ENCODE assay signal across 10 mouse cellular contexts in the genomic region with DNA sequence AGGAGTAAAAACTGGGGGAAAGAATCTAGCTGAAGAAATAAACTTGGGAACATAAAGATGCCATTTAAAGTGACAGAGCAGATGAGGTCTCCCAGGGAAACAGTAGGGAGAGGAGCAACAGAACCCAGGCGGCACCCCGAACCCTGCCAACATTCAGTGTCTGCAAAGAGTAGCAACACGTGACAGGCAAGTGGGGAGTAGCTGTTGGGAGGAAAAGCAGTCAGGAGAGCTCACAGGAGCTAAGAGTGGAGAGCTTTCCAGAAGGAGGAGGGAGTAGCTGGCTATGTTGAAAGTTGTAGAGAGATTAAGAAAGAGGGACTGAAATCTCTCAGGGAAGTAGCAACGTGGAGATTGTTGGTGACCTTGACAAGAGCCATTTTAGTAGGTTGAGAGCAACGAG. TPM values are rescaled to one million over a fixed set of nuclear protein-coding genes. Genes with fewer than 3 reads are reported as not detected.
DNase-seq lines count a peak whose midpoint lies in the region; ATAC-seq and TF ChIP-seq lines count a peak whose summit lies in the region.
"Had no signal": no experiment of that assay in that cellular context is flagged by ENCODE, and none has a peak within 500 bp of the region (broad histone marks: within the 10 kb centered on the region; RNA-seq: fewer than 3 reads in every experiment).

No protein-coding gene starts in this region.

- WGBS in intestine, embryonic 14.5 days: 48% methylated on average over 5 of the region's 5 CpGs
- 44% methylated on average over 5 of the region's 5 CpGs for WGBS in intestine, postnatal 0 days
- 45% methylated on average over 5 of the region's 5 CpGs for WGBS in hindbrain, postnatal 0 days

- H3K4me3 ChIP-seq in intestine, embryonic 14.5 days (ENCODE audit: low read depth, low read length): no peak overlapping the region
- no peak overlapping the region for H3K4me3 ChIP-seq in intestine, postnatal 0 days (ENCODE audit: low read depth, low read length)
- H3K4me3 ChIP-seq in hindbrain, postnatal 0 days (ENCODE audit: low read length): no peak overlapping the region
- H3K4me3 ChIP-seq: neural tube, embryonic 12.5 days had no signal

- H3K36me3 ChIP-seq in intestine, embryonic 14.5 days (ENCODE audit: control insufficient read depth, insufficient read depth, low read length): no peaks in the 10 kb centered on the region
- H3K36me3 ChIP-seq in intestine, postnatal 0 days (ENCODE audit: control insufficient read depth, insufficient read depth): no peaks in the 10 kb centered on the region
- H3K36me3 ChIP-seq in hindbrain, postnatal 0 days (ENCODE audit: insufficient read depth, low read length): no peaks in the 10 kb centered on the region
- H3K36me3 ChIP-seq: neural tube, embryonic 12.5 days had no signal

- H3K27ac ChIP-seq in intestine, embryonic 14.5 days (ENCODE audit: low read depth): peak overlapping the region; percentile 36; the same call in 1 of the 2 replicates
- H3K27ac ChIP-seq in intestine, postnatal 0 days (ENCODE audit: low read depth, low read length): no peak overlapping the region
- H3K27ac ChIP-seq in hindbrain, postnatal 0 days: no peak overlapping the region
- H3K27ac ChIP-seq: neural tube, embryonic 12.5 days had no signal

- H3K4me1 ChIP-seq in intestine, embryonic 14.5 days (replicated peaks; ENCODE audit: control insufficient read depth, insufficient read depth, low read length): peaks cover 8% of the 10 kb centered on the region; the same call in 1 of the 2 replicates
- H3K4me1 ChIP-seq in intestine, postnatal 0 days (replicated peaks; ENCODE audit: control insufficient read depth, insufficient read depth, low read length): peaks cover 3% of the 10 kb centered on the region; the same call in 1 of the 2 replicates
- H3K4me1 ChIP-seq in hindbrain, postnatal 0 days (ENCODE audit: insufficient read depth, low read length): no peaks in the 10 kb centered on the region
- H3K4me1 ChIP-seq: neural tube, embryonic 12.5 days had no signal

- intact Hi-C loops in heart, postnatal 14 days (cut with DNase I): no loop called here

- no peak for ATAC-seq in intestine, embryonic 14.5 days (replicated peaks; ENCODE audit: low FRiP score, low TSS enrichment, low read depth)
- no peak for ATAC-seq in intestine, postnatal 0 days
- no peak for ATAC-seq in hindbrain, postnatal 0 days
- ATAC-seq: liver, postnatal 0 days had no signal

- no peak for DNase-seq in intestine, embryonic 14.5 days (ENCODE audit: low spot score)
- DNase-seq in right cerebral cortex, postnatal 4 days: peak; percentile 18
- no peak for DNase-seq in right cerebral cortex, adult 2 months (ENCODE audit: low spot score in 2 of 2)
- DNase-seq in heart, postnatal 14 days: peak; percentile 11 to 36
- DNase-seq in hindbrain, postnatal 0 days (ENCODE audit: low spot score): no peak
- DNase-seq in embryo, embryonic 9.5 days (ENCODE audit: extremely low spot score): no peak
- no peak for DNase-seq in cerebellum, adult 18-20 months
- DNase-seq: liver, postnatal 0 days had no signal

- no peak for TF ChIP-seq CTCF in intestine, postnatal 0 days (IDR thresholded peaks at IDR 0.05; ENCODE audit: low read depth)
- no peak for TF ChIP-seq CTCF in hindbrain, postnatal 0 days (IDR thresholded peaks at IDR 0.05; ENCODE audit: low read depth)

- H3K9me3 ChIP-seq in intestine, embryonic 14.5 days (ENCODE audit: control insufficient read depth, low read length): no peaks in the 10 kb centered on the region
- H3K9me3 ChIP-seq in intestine, postnatal 0 days (ENCODE audit: control insufficient read depth): no peaks in the 10 kb centered on the region
- H3K9me3 ChIP-seq in hindbrain, postnatal 0 days (ENCODE audit: low read length): no peaks in the 10 kb centered on the region
- H3K9me3 ChIP-seq: neural tube, embryonic 12.5 days had no signal

- no peak overlapping the region for H3K4me2 ChIP-seq in intestine, embryonic 14.5 days (ENCODE audit: low read length)
- H3K4me2 ChIP-seq in intestine, postnatal 0 days (replicated peaks; ENCODE audit: low read depth): no peak overlapping the region
- H3K4me2 ChIP-seq in hindbrain, postnatal 0 days (ENCODE audit: low read depth, low read length): no peak overlapping the region
- H3K4me2 ChIP-seq: neural tube, embryonic 12.5 days had no signal

- H3K9ac ChIP-seq in intestine, embryonic 14.5 days (ENCODE audit: low read length): no peak overlapping the region
- no peak overlapping the region for H3K9ac ChIP-seq in intestine, postnatal 0 days (ENCODE audit: low read depth, low read length)
- no peak overlapping the region for H3K9ac ChIP-seq in hindbrain, postnatal 0 days (replicated peaks; ENCODE audit: low read length)
- H3K9ac ChIP-seq: liver, postnatal 0 days; neural tube, embryonic 12.5 days had no signal

- no peaks in the 10 kb centered on the region for H3K27me3 ChIP-seq in intestine, embryonic 14.5 days (replicated peaks; ENCODE audit: control insufficient read depth, insufficient read depth, low read length)
- no peaks in the 10 kb centered on the region for H3K27me3 ChIP-seq in intestine, postnatal 0 days (replicated peaks; ENCODE audit: control insufficient read depth, insufficient read depth, low read length)
- H3K27me3 ChIP-seq in hindbrain, postnatal 0 days (ENCODE audit: insufficient read depth, low read length): no peaks in the 10 kb centered on the region
- H3K27me3 ChIP-seq: neural tube, embryonic 12.5 days had no signal

RNA-seq across cellular contexts. Expression of a gene that starts 35.9 kb away (rescaled TPM):
- polyA plus RNA-seq in intestine, embryonic 14.5 days (2014; fragmentation: Nextera tagmentation; extraction: Ambion mirVana): 8.0 and 8.5 TPM in 2 replicates
- 3.8 and 3.9 TPM in 2 replicates for polyA plus RNA-seq in intestine, postnatal 0 days (2015; fragmentation: Nextera tagmentation; extraction: Ambion mirVana)
- total RNA-seq in heart, postnatal 14 days (2021): 10 to 100 TPM; 11.5 to 23.8 TPM
- 23.1 and 32.2 TPM in 2 replicates for total RNA-seq in hindbrain, postnatal 0 days (2014; rRNA removed)
- polyA plus RNA-seq in hindbrain, postnatal 0 days (2015; fragmentation: Nextera tagmentation; extraction: Ambion mirVana): 5.8 and 6.9 TPM in 2 replicates

Comparison
In these comparisons a context has a peak if more than half of its experiments do, and no peak if none do; other contexts are left out.
1. DNase-seq: peak in right cerebral cortex, postnatal 4 days (single experiment) and heart, postnatal 14 days (2 of 2); none in intestine, embryonic 14.5 days (single experiment), right cerebral cortex, adult 2 months (0 of 2), hindbrain, postnatal 0 days (single experiment), embryo, embryonic 9.5 days (single experiment) and cerebellum, adult 18-20 months (0 of 2).